Mouse (Mus musculus) kidney, postnatal 36 days (tissue): ENCODE results near the gene Schip1.

Experiments used
- DNase-seq, 2 experiments: peaks; one replicate each; pipeline ENCODE4 v3.0.0; 2021 to 2022; ENCODE audit warnings: mixed read lengths in 2 of 2

The Schip1 gene

GRCm38 (mm10) chr3:68514120-68514497 is 449.5 kb downstream of the Schip1 start:
- DNase-seq, result no peak

GRCm38 (mm10) chr3:68514717-68515116 is 450.1 kb downstream of the Schip1 start:
- DNase-seq, result peak; percentile 49 to 79

- no peak for DNase-seq
These were observed 451.9 kb downstream of the Schip1 start for GRCm38 (mm10) chr3:68516393-68517081.

GRCm38 (mm10) chr3:68517236-68517635 is 452.6 kb downstream of the Schip1 start:
- no peak for DNase-seq

GRCm38 (mm10) chr3:68518041-68518440 is 453.4 kb downstream of the Schip1 start:
- no peak for DNase-seq

- peak; percentile 30 to 36 for DNase-seq
These were observed 454.0 kb downstream of the Schip1 start for GRCm38 (mm10) chr3:68518586-68518985.

- DNase-seq, result no peak
These were observed 460.8 kb downstream of the Schip1 start for GRCm38 (mm10) chr3:68525361-68525878.

GRCm38 (mm10) chr3:68526416-68526815 is 461.8 kb downstream of the Schip1 start:
- DNase-seq, result no peak

GRCm38 (mm10) chr3:68527182-68527581 is 462.6 kb downstream of the Schip1 start:
- no peak for DNase-seq

- no peak for DNase-seq
These were observed 467.3 kb downstream of the Schip1 start for GRCm38 (mm10) chr3:68531908-68532307.

GRCm38 (mm10) chr3:68534571-68535051 is 470.0 kb downstream of the Schip1 start:
- DNase-seq, result peak; percentile 64 to 76

- no peak for DNase-seq
These were observed 470.6 kb downstream of the Schip1 start for GRCm38 (mm10) chr3:68535160-68535728.

GRCm38 (mm10) chr3:68536071-68536470 is 471.5 kb downstream of the Schip1 start:
- no peak for DNase-seq

GRCm38 (mm10) chr3:68541688-68542087 is 477.1 kb downstream of the Schip1 start:
- DNase-seq, result no peak

GRCm38 (mm10) chr3:68542944-68543501 is 478.4 kb downstream of the Schip1 start:
- DNase-seq, result peak; percentile 74 to 79

GRCm38 (mm10) chr3:68544811-68545210 is 480.2 kb downstream of the Schip1 start:
- no peak for DNase-seq

- no peak for DNase-seq
These were observed 481.3 kb downstream of the Schip1 start for GRCm38 (mm10) chr3:68545898-68546297.

GRCm38 (mm10) chr3:68555087-68555662 is 490.6 kb downstream of the Schip1 start:
- DNase-seq, result no peak

- no peak for DNase-seq
These were observed 492.3 kb downstream of the Schip1 start for GRCm38 (mm10) chr3:68556891-68557290.

GRCm38 (mm10) chr3:68558744-68559143 is 494.1 kb downstream of the Schip1 start:
- no peak for DNase-seq

- peak; percentile 80 to 83 for DNase-seq
These were observed 495.5 kb downstream of the Schip1 start for GRCm38 (mm10) chr3:68560057-68560456.

GRCm38 (mm10) chr3:68562838-68563237 is 498.2 kb downstream of the Schip1 start:
- no peak for DNase-seq

- peak; percentile 56 to 70 for DNase-seq
These were observed 499.3 kb downstream of the Schip1 start for GRCm38 (mm10) chr3:68563922-68564321.
